Mouse (Mus musculus) lung, adult 2 months (tissue): ENCODE measurements at regions not wholly inside any gene's neighbourhood (a gene's known extent, or its start where the extent isn't known, plus 50 kb on each side); places are given as distances from the start of the nearest gene placed in this dataset.

ENCODE experiments used
- DNase-seq: peaks from one replicate; pipeline ENCODE4 v3.0.0; 2022
- H3K4me1 ChIP-seq: fragments of 200-500 bp; 2 replicates; pipeline ENCODE4 v1.6.1; 2011; ENCODE audit warnings: low read length; ENCODE audit not compliant: control insufficient read depth, insufficient read depth
- H3K4me3 ChIP-seq: fragments of 200-500 bp; replicated peaks from 2 replicates; pipeline ENCODE3; 2011; ENCODE audit warnings: low read depth, mild to moderate bottlenecking, control low read depth, low read length; ENCODE audit errors: extremely low read depth
- CTCF ChIP-seq: fragments of 200-500 bp; IDR thresholded peaks from 2 replicates; pipeline ENCODE4 v1.5.1; 2011; ENCODE audit warnings: mild to moderate bottlenecking, low read length, control low read depth; ENCODE audit not compliant: insufficient read depth
- POLR2A ChIP-seq: fragments of 200-500 bp; IDR thresholded peaks from 2 replicates; pipeline ENCODE4 v1.6.1; 2011; ENCODE audit warnings: low read depth, mild to moderate bottlenecking, control low read depth, low read length, borderline replicate concordance; ENCODE audit errors: extremely low read depth
- WGBS: fragments of 180-500 bp; shearing (Covaris S2); methylation state at CpG from one replicate; pipeline ENCODE4 v1.1.7; 2018; 5-methylcytosine and 5-hydroxymethylcytosine counted together

GRCm38 (mm10) chr5:37874784-37875281 is 50.5 kb upstream of the Msx1 start:
- 61% methylated on average over 6 of the region's 6 CpGs for whole genome bisulfite sequencing
- Histone ChIP-seq H3K4me3 (no peak overlapping the region), H3K4me1 (no peaks in the 10 kb centered on the region)
- TF ChIP-seq CTCF = no peak
- TF ChIP-seq POLR2A = no peak
- no peak for DNase-seq
